Mouse (Mus musculus) thymus, adult 2 months (tissue): ENCODE data around the gene Fam173a.

ENCODE experiments used
- CTCF ChIP-seq: fragments of 200-500 bp; IDR thresholded peaks from 2 replicates; pipeline ENCODE4 v1.5.1; 2012; ENCODE audit warnings: mild to moderate bottlenecking, control low read depth, low read length, moderate library complexity, borderline replicate concordance; ENCODE audit not compliant: control insufficient read depth, poor library complexity, insufficient read depth; ENCODE audit errors: extremely low read depth
- POLR2A ChIP-seq: fragments of 200-500 bp; IDR thresholded peaks from 2 replicates; pipeline ENCODE4 v1.6.1; 2012; ENCODE audit warnings: mild to moderate bottlenecking, low read length, control low read depth, moderate library complexity; ENCODE audit not compliant: control insufficient read depth, poor library complexity, insufficient read depth; ENCODE audit errors: extremely low read depth

- TF ChIP-seq CTCF (0 out of 2 replicates have a peak, but pooled peaks have one; percentile 35), POLR2A (peak; percentile 73)
Measured at GRCm38 (mm10) chr17:25796951-25797369, 4.3 kb upstream of the Fam173a start, which contains the start of gene Metrn.
